Mouse (Mus musculus): ENCODE measurements around the gene Arl3.

DNA sequence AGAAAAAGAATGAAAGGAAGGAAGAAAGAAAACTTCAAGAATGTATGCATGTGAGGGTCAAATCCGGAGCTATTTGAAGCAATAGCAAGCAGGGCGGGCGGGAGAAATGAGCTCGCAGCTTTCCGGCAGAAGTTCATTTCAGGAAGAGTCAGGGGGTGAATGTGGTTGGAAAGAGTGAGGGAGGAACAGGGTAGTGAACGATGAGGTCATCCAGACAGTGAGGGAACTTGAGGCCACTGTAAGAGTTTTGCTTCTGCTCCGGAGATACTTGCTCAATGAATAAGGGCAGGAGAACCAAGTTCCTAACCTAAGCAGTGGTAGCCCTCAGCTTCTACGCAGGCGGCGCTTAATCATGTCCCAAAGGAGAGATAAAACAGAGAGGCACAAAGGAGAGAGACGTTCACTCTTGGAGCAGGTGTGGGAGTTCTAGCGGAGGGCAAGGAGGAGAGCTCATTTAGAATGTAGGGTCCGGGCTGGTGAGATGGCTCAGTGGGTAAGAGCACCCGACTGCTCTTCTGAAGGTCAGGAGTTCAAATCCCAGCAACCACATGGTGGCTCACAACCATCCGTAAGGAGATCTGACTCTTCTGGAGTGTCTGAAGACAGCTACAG lies 50.5 kb downstream of the Arl3 start:
- TF ChIP-seq CTCF (conservative IDR thresholded peaks at IDR 0.05; ENCODE audit: low read length), result no peak
- no peak for TF ChIP-seq NANOG (IDR thresholded peaks at IDR 0.05; ENCODE audit: borderline replicate concordance, low read length)
- TF ChIP-seq POU5F1 (IDR thresholded peaks at IDR 0.05; ENCODE audit: borderline replicate concordance, low read length), result no peak

Measured in E14TG2a.4 (cell line).